Mouse (Mus musculus): Measurements from ENCODE around the gene R3hdml. TPM values are rescaled to one million over a fixed set of nuclear protein-coding genes. Genes with fewer than 3 reads are reported as not detected.
"Not testable (repeated sequence)": the region's sequence is repeated elsewhere in the genome, so short reads cannot be mapped to it uniquely, and the experiment has no call there.

R3hdml gene
- total and polyA plus RNA-seq, 3 experiments: not detected

DNA sequence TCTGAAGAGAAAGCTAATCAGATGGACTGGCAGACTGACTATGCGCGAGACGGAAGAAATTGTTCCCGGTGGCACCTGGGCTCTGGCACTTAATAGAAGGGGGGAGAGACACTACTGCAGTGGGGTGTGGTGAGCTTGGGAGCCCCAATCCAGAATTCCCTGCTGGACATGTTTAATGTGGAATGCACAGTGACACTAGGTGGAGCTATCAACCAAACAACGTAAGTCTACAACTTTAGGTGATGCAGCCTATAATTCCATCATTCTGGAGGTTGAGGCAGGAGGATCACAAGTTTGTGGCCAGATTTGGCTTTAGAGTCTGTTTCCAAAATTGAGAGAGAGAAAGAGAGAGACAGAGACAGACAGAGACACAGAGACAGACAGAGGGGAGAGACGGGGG, 39.4 kb upstream of the R3hdml start:
- no peaks in the 10 kb centered on the region for H3K4me1 ChIP-seq (ENCODE audit: insufficient read depth, low read depth, low read length)
- H3K9me3 ChIP-seq (replicated peaks): no peaks in the 10 kb centered on the region
- no peak overlapping the region for H3K4me3 ChIP-seq (ENCODE audit: low read depth, low read length)
- DNase-seq (ENCODE audit: low spot score) (no peak), ATAC-seq (ENCODE audit: extremely low read depth, insufficient number of reproducible peaks, low FRiP score, poor library complexity, severe bottlenecking) (no peak)
- no peak for TF ChIP-seq TAL1 (conservative IDR thresholded peaks at IDR 0.05; ENCODE audit: low read depth, low read length)
- no peaks in the 10 kb centered on the region for H3K36me3 ChIP-seq (replicated peaks)
- no peaks in the 10 kb centered on the region; the same call in 1 of the 2 replicates for H3K27me3 ChIP-seq (ENCODE audit: insufficient read depth, low read length)

DNA sequence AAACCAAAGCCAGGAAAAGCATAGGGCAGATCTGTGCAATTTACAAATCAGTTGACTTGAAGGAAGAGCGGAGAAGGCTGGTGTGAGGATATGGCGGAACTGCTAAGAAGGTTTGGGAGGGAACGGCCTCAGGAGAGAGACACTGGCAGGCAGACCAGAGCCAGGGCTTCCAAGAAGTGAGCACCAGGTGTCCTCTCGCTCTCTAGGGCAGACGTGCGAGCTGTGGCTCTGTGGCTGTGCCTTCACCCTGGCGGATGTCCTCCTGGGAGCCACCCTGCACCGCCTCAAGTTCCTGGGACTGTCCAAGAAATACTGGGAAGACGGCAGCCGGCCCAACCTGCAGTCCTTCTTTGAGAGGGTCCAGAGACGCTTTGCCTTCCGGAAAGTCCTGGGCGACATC, 38.7 kb upstream of the R3hdml start:
- DNase-seq (ENCODE audit: low spot score): no peak
- no peaks in the 10 kb centered on the region for H3K4me1 ChIP-seq (ENCODE audit: insufficient read depth, low read depth, low read length)
- H3K36me3 ChIP-seq (replicated peaks): no peaks in the 10 kb centered on the region
- no peaks in the 10 kb centered on the region; the same call in 1 of the 2 replicates for H3K27me3 ChIP-seq (ENCODE audit: insufficient read depth, low read length)
- no peak overlapping the region for H3K4me3 ChIP-seq (ENCODE audit: low read depth, low read length)
- TF ChIP-seq CTCF (IDR thresholded peaks at IDR 0.05; ENCODE audit: low read depth, low read length): no peak
- no peak for TF ChIP-seq GATA2 (IDR thresholded peaks at IDR 0.05; ENCODE audit: borderline replicate concordance, low read depth, low read length)
- no peak for TF ChIP-seq TAL1 (conservative IDR thresholded peaks at IDR 0.05; ENCODE audit: low read depth, low read length)
- TF ChIP-seq GATA1 (IDR thresholded peaks at IDR 0.05; ENCODE audit: borderline replicate concordance, low read length): no peak
- no peak for TF ChIP-seq POLR2AphosphoS5 (IDR thresholded peaks at IDR 0.05; ENCODE audit: insufficient replicate concordance, low read depth, low read length)
- no peaks in the 10 kb centered on the region for H3K9me3 ChIP-seq (replicated peaks)
- ATAC-seq (ENCODE audit: extremely low read depth, insufficient number of reproducible peaks, low FRiP score, poor library complexity, severe bottlenecking): no peak

DNA sequence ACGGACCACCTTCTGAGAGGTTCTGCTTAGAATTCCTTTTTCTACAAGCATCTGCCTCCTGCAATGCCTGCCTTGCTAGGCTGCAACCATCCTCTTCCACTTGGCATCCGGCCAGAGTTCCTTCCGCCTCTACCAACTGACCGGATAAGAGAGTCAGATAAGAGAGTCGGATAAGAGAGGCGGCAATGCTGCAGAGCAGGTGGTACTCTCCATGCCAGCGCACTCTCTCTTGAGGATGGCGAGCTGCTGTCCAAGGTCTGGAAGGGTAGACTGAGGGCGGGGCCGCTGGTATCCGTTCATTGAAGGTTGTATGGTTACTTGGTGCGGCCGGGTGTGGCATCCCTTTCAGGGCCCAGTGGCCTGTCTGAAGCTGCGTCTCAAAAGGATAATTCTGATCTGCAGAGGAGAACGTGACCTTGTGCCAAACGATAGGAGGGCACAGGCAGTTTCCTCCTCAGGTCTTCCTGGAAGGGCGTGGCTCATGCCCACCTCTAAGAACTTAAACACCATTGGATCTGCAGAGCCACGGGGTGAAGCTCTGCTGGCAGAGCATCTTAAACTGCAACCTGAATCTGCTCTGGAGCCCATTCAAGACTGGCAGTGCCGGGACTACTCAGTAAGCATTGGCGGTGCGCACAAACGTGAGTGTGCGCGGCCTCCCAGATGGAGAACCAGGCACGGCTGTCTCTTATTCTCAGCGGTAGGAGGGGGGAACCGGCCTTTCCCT, 33.4 kb upstream of the R3hdml start:
- H3K4me3 ChIP-seq (ENCODE audit: low read depth, low read length): no peak overlapping the region
- no peak for TF ChIP-seq TAL1 (conservative IDR thresholded peaks at IDR 0.05; ENCODE audit: low read depth, low read length)
- TF ChIP-seq GATA2 (IDR thresholded peaks at IDR 0.05; ENCODE audit: borderline replicate concordance, low read depth, low read length): no peak
- no peak for TF ChIP-seq POLR2AphosphoS5 (IDR thresholded peaks at IDR 0.05; ENCODE audit: insufficient replicate concordance, low read depth, low read length)
- TF ChIP-seq GATA1 (IDR thresholded peaks at IDR 0.05; ENCODE audit: borderline replicate concordance, low read length): no peak
- no peak for TF ChIP-seq CTCF (IDR thresholded peaks at IDR 0.05; ENCODE audit: low read depth, low read length)
- H3K27me3 ChIP-seq (ENCODE audit: insufficient read depth, low read length): no peaks in the 10 kb centered on the region
- H3K9me3 ChIP-seq (replicated peaks): no peaks in the 10 kb centered on the region
- peaks cover 3% of the 10 kb centered on the region for H3K36me3 ChIP-seq (replicated peaks)
- no peaks in the 10 kb centered on the region for H3K4me1 ChIP-seq (ENCODE audit: insufficient read depth, low read depth, low read length)
- no peak for ATAC-seq (ENCODE audit: extremely low read depth, insufficient number of reproducible peaks, low FRiP score, poor library complexity, severe bottlenecking)
- no peak for DNase-seq (ENCODE audit: low spot score)

DNA sequence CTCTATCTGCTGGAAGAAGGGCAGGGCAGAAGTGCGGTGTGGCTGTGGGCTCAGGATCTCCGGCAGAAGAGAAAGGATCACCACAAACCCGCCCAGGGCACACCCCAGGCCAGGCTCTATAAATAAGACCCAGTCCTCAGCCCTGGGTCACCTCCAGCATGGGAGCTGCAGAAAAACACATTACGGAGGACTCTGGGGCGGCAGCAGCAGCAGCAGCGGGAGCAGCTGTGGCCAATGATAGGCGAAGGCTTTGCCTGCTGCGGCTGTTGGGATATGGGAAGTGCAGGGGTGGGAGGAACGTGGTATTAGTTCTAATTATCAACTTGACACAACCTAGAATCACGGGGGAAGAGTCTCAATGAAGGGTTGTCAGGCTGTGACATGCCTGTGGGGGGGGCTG, 32.7 kb upstream of the R3hdml start:
- Histone ChIP-seq H3K9me3 (replicated peaks) (no peaks in the 10 kb centered on the region), H3K27me3 (ENCODE audit: insufficient read depth, low read length) (no peaks in the 10 kb centered on the region), H3K36me3 (replicated peaks) (peaks cover 5% of the 10 kb centered on the region), H3K4me1 (ENCODE audit: insufficient read depth, low read depth, low read length) (no peaks in the 10 kb centered on the region), H3K4me3 (ENCODE audit: low read depth, low read length) (no peak overlapping the region)
- no peak for DNase-seq (ENCODE audit: low spot score)
- no peak for ATAC-seq (ENCODE audit: extremely low read depth, insufficient number of reproducible peaks, low FRiP score, poor library complexity, severe bottlenecking)
- TF ChIP-seq CTCF (IDR thresholded peaks at IDR 0.05; ENCODE audit: low read depth, low read length) (no peak), GATA2 (IDR thresholded peaks at IDR 0.05; ENCODE audit: borderline replicate concordance, low read depth, low read length) (no peak)

DNA sequence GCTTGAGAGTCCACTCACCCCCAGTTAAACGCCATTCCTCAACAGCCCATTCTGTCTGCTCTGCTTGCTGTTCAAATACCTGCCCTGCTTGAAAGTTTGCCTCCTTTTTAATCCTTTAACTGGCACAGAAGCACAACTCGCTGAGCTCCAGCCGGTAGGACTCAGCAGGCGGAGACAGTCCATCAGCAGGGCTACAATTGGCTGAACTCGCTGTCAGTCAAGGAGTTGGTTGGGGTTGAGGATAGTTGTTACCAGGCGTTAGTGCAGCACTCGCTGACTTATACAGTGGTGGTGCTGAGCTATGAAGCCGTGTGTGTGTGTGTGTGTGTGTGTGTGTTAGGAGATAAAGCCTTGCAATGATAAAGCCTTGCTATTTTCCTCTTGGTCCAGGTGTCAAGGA, 31.5 kb upstream of the R3hdml start:
- no peaks in the 10 kb centered on the region for H3K9me3 ChIP-seq (replicated peaks)
- no peaks in the 10 kb centered on the region for H3K4me1 ChIP-seq (ENCODE audit: insufficient read depth, low read depth, low read length)
- H3K27me3 ChIP-seq (ENCODE audit: insufficient read depth, low read length): no peaks in the 10 kb centered on the region
- peaks cover 17% of the 10 kb centered on the region for H3K36me3 ChIP-seq (replicated peaks)
- no peak overlapping the region for H3K4me3 ChIP-seq (ENCODE audit: low read depth, low read length)
- no peak for TF ChIP-seq CTCF (IDR thresholded peaks at IDR 0.05; ENCODE audit: low read depth, low read length)
- ATAC-seq (ENCODE audit: extremely low read depth, insufficient number of reproducible peaks, low FRiP score, poor library complexity, severe bottlenecking) (no peak), DNase-seq (ENCODE audit: low spot score) (no peak)

DNA sequence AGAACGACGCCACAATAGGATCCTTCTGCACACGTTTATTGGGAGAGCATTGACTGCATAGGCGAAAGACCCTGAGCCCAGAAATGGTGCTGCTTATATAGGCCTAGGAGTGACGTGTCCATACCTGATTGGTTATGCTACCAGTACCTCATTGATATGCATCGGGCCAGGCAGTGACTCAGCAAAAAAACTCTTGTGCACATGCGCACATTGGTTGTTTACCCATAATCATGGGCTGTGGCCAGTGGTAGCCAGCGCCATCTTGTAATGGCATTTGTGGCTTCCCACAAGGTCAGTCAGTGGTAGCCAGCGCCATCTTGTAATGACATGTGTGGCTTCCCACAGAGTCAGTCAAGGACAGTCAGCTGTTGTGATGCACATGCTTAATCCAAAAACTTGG, 30.8 kb upstream of the R3hdml start:
- H3K4me3 ChIP-seq (ENCODE audit: low read depth, low read length); H3K4me1 ChIP-seq (ENCODE audit: insufficient read depth, low read depth, low read length); ATAC-seq (ENCODE audit: extremely low read depth, insufficient number of reproducible peaks, low FRiP score, poor library complexity, severe bottlenecking); H3K9me3 ChIP-seq (replicated peaks); DNase-seq (ENCODE audit: low spot score); H3K27me3 ChIP-seq (ENCODE audit: insufficient read depth, low read length): not testable (repeated sequence)
- peaks cover 23% of the 10 kb centered on the region for H3K36me3 ChIP-seq (replicated peaks)

DNA sequence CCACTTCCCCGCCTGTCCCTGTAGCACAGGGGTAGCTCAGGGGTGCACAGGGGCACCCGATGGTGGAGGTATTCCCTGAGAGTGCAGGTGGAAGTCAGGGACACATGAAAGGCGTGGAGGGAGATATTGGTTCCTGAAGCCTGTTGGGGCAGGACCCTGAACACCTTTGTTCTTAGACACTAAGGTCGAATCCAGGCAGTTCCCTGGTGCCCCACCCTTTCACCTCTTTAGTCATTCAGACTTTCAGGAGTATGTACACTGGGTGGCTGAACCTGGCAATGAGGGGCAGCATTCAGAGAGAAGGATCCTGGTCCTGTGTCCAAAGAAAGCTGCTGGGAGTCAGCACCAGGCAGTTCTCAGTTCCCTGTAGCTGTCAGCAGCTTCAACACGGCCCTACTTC, 29.7 kb upstream of the R3hdml start:
- peaks cover 33% of the 10 kb centered on the region for H3K36me3 ChIP-seq (replicated peaks)
- H3K4me3 ChIP-seq (ENCODE audit: low read depth, low read length): no peak overlapping the region
- TF ChIP-seq TAL1 (conservative IDR thresholded peaks at IDR 0.05; ENCODE audit: low read depth, low read length) (no peak), GATA2 (IDR thresholded peaks at IDR 0.05; ENCODE audit: borderline replicate concordance, low read depth, low read length) (no peak), GATA1 (IDR thresholded peaks at IDR 0.05; ENCODE audit: borderline replicate concordance, low read length) (no peak), CTCF (IDR thresholded peaks at IDR 0.05; ENCODE audit: low read depth, low read length) (no peak), POLR2AphosphoS5 (IDR thresholded peaks at IDR 0.05; ENCODE audit: insufficient replicate concordance, low read depth, low read length) (no peak)
- no peak for DNase-seq (ENCODE audit: low spot score)
- ATAC-seq (ENCODE audit: extremely low read depth, insufficient number of reproducible peaks, low FRiP score, poor library complexity, severe bottlenecking): no peak
- H3K4me1 ChIP-seq (ENCODE audit: insufficient read depth, low read depth, low read length): 0 out of 2 replicates have a peak, but pooled peaks cover 3% of the 10 kb centered on the region
- H3K27me3 ChIP-seq (ENCODE audit: insufficient read depth, low read length): no peaks in the 10 kb centered on the region
- no peaks in the 10 kb centered on the region for H3K9me3 ChIP-seq (replicated peaks)

Measured in G1E (cell line).